Mouse (Mus musculus) embryonic facial prominence, embryonic 15.5 days (tissue): ENCODE results near the gene Slc39a7. TPM values are rescaled to one million over a fixed set of nuclear protein-coding genes. Genes with fewer than 3 reads are reported as not detected.

Source experiments
- ATAC-seq: fragments of 200-750 bp; cut with Nextera tagmentation; 2 replicates; pipeline ENCODE4 v1.8.0; 2017; ENCODE audit warnings: low read depth, moderate TSS enrichment; ENCODE audit not compliant: insufficient number of reproducible peaks, low FRiP score, low TSS enrichment
- H3K27ac ChIP-seq: fragments of 300-500 bp; sonication (generic); replicated peaks from 2 replicates; pipeline ENCODE4 v1.5.1; 2015; ENCODE audit warnings: mild to moderate bottlenecking, inconsistent platforms
- H3K27me3 ChIP-seq: fragments of 300-500 bp; sonication (generic); 2 replicates; pipeline ENCODE4 v1.6.1; 2015; ENCODE audit warnings: inconsistent platforms
- H3K36me3 ChIP-seq: fragments of 300-500 bp; sonication (generic); 2 replicates; pipeline ENCODE4 v1.6.1; 2015; ENCODE audit warnings: mild to moderate bottlenecking, inconsistent platforms
- H3K4me1 ChIP-seq: fragments of 300-500 bp; sonication (generic); 2 replicates; pipeline ENCODE4 v1.6.1; 2015; ENCODE audit warnings: inconsistent platforms
- H3K4me2 ChIP-seq: fragments of 300-500 bp; sonication (generic); replicated peaks from 2 replicates; pipeline ENCODE4 v1.6.1; 2015; ENCODE audit warnings: mild to moderate bottlenecking, inconsistent platforms
- H3K4me3 ChIP-seq: fragments of 300-500 bp; sonication (generic); replicated peaks from 2 replicates; pipeline ENCODE4 v1.5.1; 2015; ENCODE audit warnings: mild to moderate bottlenecking, inconsistent platforms
- H3K9ac ChIP-seq: fragments of 300-500 bp; sonication (generic); 2 replicates; pipeline ENCODE4 v1.6.1; 2015; ENCODE audit warnings: inconsistent platforms
- H3K9me3 ChIP-seq: fragments of 300-500 bp; sonication (generic); replicated peaks from 2 replicates; pipeline ENCODE4 v1.6.1; 2016; ENCODE audit warnings: inconsistent platforms
- WGBS: fragments of 180-500 bp; shearing (Covaris S2); methylation state at CpG from one replicate; pipeline ENCODE4 v1.1.7; 2015; 5-methylcytosine and 5-hydroxymethylcytosine counted together
- polyA plus RNA-seq: library from polyadenylated mRNA; unstranded; fragments of >200 nt; fragmentation: Nextera tagmentation; extraction: Ambion mirVana; gene quantifications from 2 replicates; pipeline ENCODE4 v1.2.1, GENCODE M21; 2015

The Slc39a7 gene
- polyA plus RNA-seq, 1 experiment from 2014 or later = 229 TPM

GRCm38 (mm10) chr17:34039562-34040450 lies 8.3 kb upstream of the Slc39a7 start:
- Histone ChIP-seq H3K4me2 (peak overlapping the region; percentile 44; the same call in 1 of the 2 replicates), H3K27me3 (peaks cover 38% of the 10 kb centered on the region), H3K4me3 (peak overlapping the region; percentile 33), H3K36me3 (peaks cover 28% of the 10 kb centered on the region), H3K4me1 (peaks cover 30% of the 10 kb centered on the region), H3K27ac (peak overlapping the region; percentile 44), H3K9me3 (no peaks in the 10 kb centered on the region), H3K9ac (peak overlapping the region; percentile 31; the same call in 1 of the 2 replicates)
- 17% methylated on average over 17 of the region's 17 CpGs for WGBS
- ATAC-seq = no peak

- Histone ChIP-seq H3K27ac (peak within 1 kb of the TSS; percentile 44), H3K4me1 (peaks cover 33% of the 10 kb centered on the region), H3K36me3 (peaks cover 34% of the 10 kb centered on the region), H3K9me3 (no peaks in the 10 kb centered on the region), H3K27me3 (peaks cover 38% of the 10 kb centered on the region), H3K9ac (peak within 1 kb of the TSS; percentile 31; the same call in 1 of the 2 replicates), H3K4me3 (peak within 1 kb of the TSS; percentile 33), H3K4me2 (peak within 1 kb of the TSS; percentile 44)
- 8% methylated on average over 28 of the region's 28 CpGs for WGBS
- ATAC-seq = peak; percentile 79
These were observed 7.5 kb upstream of the Slc39a7 start, which contains the start of gene Col11a2 for GRCm38 (mm10) chr17:34038878-34039561. Gene Col11a2 (plus strand): TSS chr17:34039437.

GRCm38 (mm10) chr17:34038440-34038839 lies 7.0 kb upstream of the Slc39a7 start:
- peaks cover 37% of the 10 kb centered on the region for H3K36me3 ChIP-seq
- peaks cover 38% of the 10 kb centered on the region for H3K27me3 ChIP-seq
- peak; percentile 30; the same call in 1 of the 2 replicates for ATAC-seq
- H3K9me3 ChIP-seq = no peaks in the 10 kb centered on the region
- H3K9ac ChIP-seq = no peak overlapping the region
- H3K4me2 ChIP-seq = peak overlapping the region; percentile 44
- peaks cover 38% of the 10 kb centered on the region for H3K4me1 ChIP-seq
- 12% methylated on average over 21 of the region's 21 CpGs for WGBS
- peak overlapping the region; percentile 41; the same call in 1 of the 2 replicates for H3K27ac ChIP-seq
- peak overlapping the region; percentile 33 for H3K4me3 ChIP-seq

GRCm38 (mm10) chr17:34037241-34037640 lies 5.8 kb upstream of the Slc39a7 start:
- no peak overlapping the region for H3K4me2 ChIP-seq
- no peak overlapping the region for H3K9ac ChIP-seq
- peaks cover 37% of the 10 kb centered on the region for H3K36me3 ChIP-seq
- no peaks in the 10 kb centered on the region for H3K9me3 ChIP-seq
- peaks cover 49% of the 10 kb centered on the region for H3K4me1 ChIP-seq
- no peak overlapping the region for H3K4me3 ChIP-seq
- WGBS = 92% methylated on average over 7 of the region's 7 CpGs
- H3K27me3 ChIP-seq = peaks cover 35% of the 10 kb centered on the region
- no peak overlapping the region for H3K27ac ChIP-seq
- no peak for ATAC-seq

- no peak for ATAC-seq
- H3K4me1 ChIP-seq = peaks cover 49% of the 10 kb centered on the region
- H3K4me3 ChIP-seq = no peak overlapping the region
- H3K27ac ChIP-seq = no peak overlapping the region
- peaks cover 37% of the 10 kb centered on the region for H3K36me3 ChIP-seq
- H3K27me3 ChIP-seq = peaks cover 31% of the 10 kb centered on the region
- no peak overlapping the region for H3K4me2 ChIP-seq
- H3K9ac ChIP-seq = no peak overlapping the region
- no peaks in the 10 kb centered on the region for H3K9me3 ChIP-seq
- 80% methylated on average over 10 of the region's 10 CpGs for WGBS
These were observed 5.2 kb upstream of the Slc39a7 start for GRCm38 (mm10) chr17:34036647-34037046.

- H3K36me3 ChIP-seq = peaks cover 37% of the 10 kb centered on the region
- ATAC-seq = no peak
- WGBS = 83% methylated on average over 9 of the region's 9 CpGs
These were observed 4.0 kb upstream of the Slc39a7 start for GRCm38 (mm10) chr17:34035517-34035916.

GRCm38 (mm10) chr17:34034064-34034463 lies 2.6 kb upstream of the Slc39a7 start:
- H3K36me3 ChIP-seq = peaks cover 48% of the 10 kb centered on the region
- H3K4me2 ChIP-seq = no peak overlapping the region
- WGBS = 77% methylated on average over 10 of the region's 10 CpGs
- H3K9ac ChIP-seq = no peak overlapping the region
- H3K4me1 ChIP-seq = peaks cover 50% of the 10 kb centered on the region
- H3K9me3 ChIP-seq = no peaks in the 10 kb centered on the region
- ATAC-seq = no peak
- no peak overlapping the region for H3K4me3 ChIP-seq
- peaks cover 11% of the 10 kb centered on the region for H3K27me3 ChIP-seq
- H3K27ac ChIP-seq = no peak overlapping the region

More at GRCm38 (mm10) chr17:34035517-34035916, 4.0 kb upstream of the Slc39a7 start:
- peaks cover 23% of the 10 kb centered on the region for H3K27me3 ChIP-seq
- H3K27ac ChIP-seq = no peak overlapping the region
- no peak overlapping the region for H3K4me3 ChIP-seq
- peaks cover 45% of the 10 kb centered on the region for H3K4me1 ChIP-seq
- no peak overlapping the region for H3K4me2 ChIP-seq
- no peak overlapping the region for H3K9ac ChIP-seq
- no peaks in the 10 kb centered on the region for H3K9me3 ChIP-seq

GRCm38 (mm10) chr17:34033441-34033840 lies 2.0 kb upstream of the Slc39a7 start:
- Histone ChIP-seq H3K4me3 (peak overlapping the region; percentile 72), H3K9ac (no peak overlapping the region), H3K36me3 (peaks cover 54% of the 10 kb centered on the region), H3K27ac (no peak overlapping the region), H3K27me3 (peaks cover 8% of the 10 kb centered on the region), H3K4me1 (peaks cover 50% of the 10 kb centered on the region), H3K9me3 (no peaks in the 10 kb centered on the region), H3K4me2 (peak overlapping the region; percentile 94)
- WGBS = 86% methylated on average over 9 of the region's 9 CpGs
- ATAC-seq = no peak

GRCm38 (mm10) chr17:34032806-34033205 lies 1.3 kb upstream of the Slc39a7 start:
- 0 out of 2 replicates have a peak overlapping the region, but pooled peaks have one; percentile 98 for H3K27ac ChIP-seq

GRCm38 (mm10) chr17:34032174-34032632 lies 721 bp upstream of the Slc39a7 start:
- H3K4me3 ChIP-seq = peak overlapping the region; percentile 72
- WGBS = under 1% methylated on average over 36 of the region's 48 CpGs
- H3K27ac ChIP-seq = peak overlapping the region; percentile 98
- no peaks in the 10 kb centered on the region for H3K27me3 ChIP-seq
- peaks cover 53% of the 10 kb centered on the region for H3K4me1 ChIP-seq
- peak overlapping the region; percentile 97 for H3K9ac ChIP-seq
- ATAC-seq = peak; percentile 43
- peaks cover 50% of the 10 kb centered on the region for H3K36me3 ChIP-seq
- peak overlapping the region; percentile 94 for H3K4me2 ChIP-seq
- H3K9me3 ChIP-seq = no peaks in the 10 kb centered on the region

More at GRCm38 (mm10) chr17:34032806-34033205, 1.3 kb upstream of the Slc39a7 start:
- ATAC-seq = no peak
- peaks cover 56% of the 10 kb centered on the region for H3K36me3 ChIP-seq
- H3K9ac ChIP-seq = peak overlapping the region; percentile 97
- H3K9me3 ChIP-seq = no peaks in the 10 kb centered on the region
- H3K4me3 ChIP-seq = peak overlapping the region; percentile 72
- peaks cover 49% of the 10 kb centered on the region for H3K4me1 ChIP-seq
- peaks cover 3% of the 10 kb centered on the region; the same call in 1 of the 2 replicates for H3K27me3 ChIP-seq
- H3K4me2 ChIP-seq = peak overlapping the region; percentile 94
- 39% methylated on average over 9 of the region's 9 CpGs for WGBS

- Histone ChIP-seq H3K4me2 (peak overlapping the region; percentile 94), H3K4me3 (peak overlapping the region; percentile 72), H3K4me1 (peaks cover 66% of the 10 kb centered on the region), H3K27ac (peak overlapping the region; percentile 98), H3K36me3 (peaks cover 37% of the 10 kb centered on the region), H3K9ac (peak overlapping the region; percentile 97), H3K27me3 (no peaks in the 10 kb centered on the region), H3K9me3 (no peaks in the 10 kb centered on the region)
- no peak for ATAC-seq
- WGBS = 2% methylated on average over 20 of the region's 20 CpGs
These were observed 588 bp downstream of the Slc39a7 start for GRCm38 (mm10) chr17:34030861-34031326.
